Mouse (Mus musculus) heart, adult 9 months (tissue): Measurements from ENCODE around the gene Adamtsl2.

Experiments used
- DNase-seq, 2 experiments: peaks; one replicate each; pipeline ENCODE4 v3.0.0; 2022; ENCODE audit warnings: low spot score in 2 of 2

The Adamtsl2 gene

DNA sequence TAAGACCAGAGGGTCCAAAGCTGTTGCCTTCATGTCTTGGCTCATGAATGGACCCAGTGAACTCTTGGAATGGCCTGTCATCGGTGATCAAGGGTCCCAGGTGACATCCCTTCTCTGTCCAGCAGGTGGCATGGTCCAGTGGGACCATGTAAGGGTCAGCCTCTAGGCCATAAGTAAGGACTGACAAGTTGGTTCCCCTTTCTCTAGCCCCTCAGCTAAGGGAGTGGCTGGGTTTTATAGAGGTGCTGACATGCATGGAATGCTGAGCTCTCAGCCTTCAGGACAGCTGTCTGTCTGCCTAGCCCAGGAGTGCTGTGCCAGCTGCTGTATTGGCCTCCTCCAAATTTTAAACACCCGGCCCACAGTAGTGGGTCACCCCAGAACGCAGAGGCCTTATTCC is 3.7 kb upstream of the Adamtsl2 start:
- peak; percentile 44 to 52 for DNase-seq

DNA sequence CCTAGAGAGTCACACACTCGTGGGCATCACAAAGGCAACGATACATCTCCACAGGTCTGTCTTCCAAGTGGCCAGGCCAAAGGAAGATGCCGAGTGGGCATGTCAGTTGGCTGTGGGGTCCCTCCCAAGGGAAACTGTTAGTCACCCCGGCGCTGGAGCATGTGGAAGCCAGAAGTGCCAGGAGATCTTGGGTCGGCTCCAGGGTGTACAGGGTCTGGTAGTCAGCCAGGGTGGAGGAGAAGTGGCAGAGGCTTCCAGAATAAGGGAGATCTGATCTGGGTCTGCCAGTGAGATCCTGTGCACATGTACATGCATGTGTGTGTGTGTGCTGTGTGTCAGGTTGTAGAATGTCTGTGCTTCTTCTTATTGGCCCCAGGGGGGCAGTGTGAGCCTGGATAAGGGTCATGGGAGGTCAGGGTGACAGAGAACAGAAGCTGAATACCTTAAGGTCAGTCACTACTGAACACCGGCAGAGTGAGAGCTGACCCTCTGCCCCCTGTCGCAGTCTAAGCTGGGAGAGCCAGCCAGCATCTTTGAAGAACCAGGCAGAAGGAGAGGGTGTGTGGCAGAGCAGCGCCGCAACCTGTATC is 1.4 kb upstream of the Adamtsl2 start:
- DNase-seq, result peak in 1 of 2 experiments; percentile 58

DNA sequence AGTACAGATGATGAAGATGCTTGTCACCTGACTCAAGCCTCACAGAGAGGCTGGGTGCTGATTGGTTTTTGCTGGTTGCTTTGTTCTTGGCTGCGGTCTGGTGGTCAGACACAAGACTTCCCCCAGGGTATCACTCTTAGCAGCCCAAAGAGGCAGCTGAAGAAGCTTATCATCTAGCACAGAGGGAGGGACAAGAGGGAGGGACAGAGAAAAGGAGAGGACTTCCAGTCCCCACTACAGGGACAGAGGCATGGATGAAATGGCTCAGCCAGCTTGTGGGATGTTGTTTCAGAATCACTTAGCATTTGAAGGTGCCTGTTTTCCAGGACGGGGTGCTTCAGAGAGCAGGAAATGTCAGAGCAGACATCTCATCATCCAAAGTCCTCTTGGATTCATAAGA is 867 bp upstream of the Adamtsl2 start:
- peak; percentile 35 to 42 for DNase-seq

DNA sequence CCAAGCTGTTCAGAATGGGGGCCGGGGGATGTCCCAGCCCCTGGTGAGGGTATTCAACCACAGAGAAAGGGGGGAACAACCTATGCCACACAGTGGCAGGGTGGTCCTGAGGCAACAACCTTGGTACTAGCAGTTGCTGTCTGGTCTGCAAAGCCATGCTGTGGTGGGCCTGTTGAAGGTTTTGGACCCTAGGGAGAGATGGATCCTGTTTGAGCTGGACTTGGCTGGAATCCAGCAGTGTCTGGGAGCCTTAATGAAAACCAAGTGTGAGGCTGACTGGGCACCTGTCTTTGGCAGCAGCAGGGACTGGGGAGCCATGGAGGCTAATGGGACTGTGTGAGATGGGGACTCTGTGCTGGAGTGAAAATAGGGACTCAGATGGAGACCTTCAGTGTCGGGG is 470 bp downstream of the Adamtsl2 start:
- no peak for DNase-seq

DNA sequence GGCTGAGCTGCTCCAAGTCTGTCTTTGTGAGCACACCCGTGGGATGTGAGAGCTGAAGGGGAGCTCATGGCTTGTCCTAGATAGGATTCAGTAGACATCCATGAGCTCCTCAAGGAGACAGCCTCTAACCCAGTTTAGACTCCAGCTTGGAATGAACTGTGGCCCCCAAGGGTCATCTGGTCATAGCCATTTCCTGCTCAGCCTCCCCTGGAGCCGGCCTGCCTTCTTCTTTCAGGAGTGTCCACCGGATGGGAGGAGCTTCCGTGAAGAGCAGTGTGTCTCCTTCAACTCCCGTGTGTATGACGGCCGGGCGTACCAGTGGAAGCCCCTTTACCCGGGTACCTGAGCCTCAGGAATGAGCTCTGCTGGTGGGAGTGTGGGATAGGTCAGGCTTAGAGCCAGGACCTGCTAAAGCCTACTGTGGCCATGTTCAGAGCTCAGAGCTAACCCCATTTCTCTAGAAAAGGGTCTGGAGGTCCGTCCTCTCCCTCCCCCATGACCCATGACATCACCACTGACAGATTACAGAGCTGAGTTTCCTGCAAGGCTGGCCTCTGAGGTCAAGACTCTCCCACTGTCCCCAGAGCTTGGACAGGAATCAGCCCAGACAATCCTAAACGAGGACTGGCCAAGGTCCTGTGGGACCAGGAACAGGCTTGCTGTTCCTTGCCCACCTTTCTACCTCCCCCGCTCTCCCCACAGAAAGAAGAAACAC is 4.7 kb downstream of the Adamtsl2 start:
- DNase-seq, result peak; percentile 41 to 43

DNA sequence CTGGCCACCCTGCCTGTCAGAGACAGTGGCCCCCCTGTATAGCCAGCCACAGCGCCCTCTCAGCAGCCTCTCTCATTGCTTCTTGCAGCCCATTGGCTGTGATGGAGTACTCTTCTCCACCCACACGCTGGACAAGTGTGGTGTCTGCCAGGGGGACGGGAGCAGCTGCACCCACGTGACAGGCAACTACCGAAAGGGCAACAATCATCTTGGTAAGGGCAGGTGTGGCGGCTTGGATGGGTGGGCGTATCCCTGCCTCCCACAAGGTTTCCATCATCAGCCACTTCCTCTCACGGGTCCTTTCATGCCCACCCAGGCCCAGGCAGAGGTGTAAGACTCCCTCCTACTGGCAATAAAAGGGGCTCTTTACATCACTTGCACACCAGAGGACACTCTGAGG is 5.8 kb downstream of the Adamtsl2 start:
- no peak for DNase-seq

DNA sequence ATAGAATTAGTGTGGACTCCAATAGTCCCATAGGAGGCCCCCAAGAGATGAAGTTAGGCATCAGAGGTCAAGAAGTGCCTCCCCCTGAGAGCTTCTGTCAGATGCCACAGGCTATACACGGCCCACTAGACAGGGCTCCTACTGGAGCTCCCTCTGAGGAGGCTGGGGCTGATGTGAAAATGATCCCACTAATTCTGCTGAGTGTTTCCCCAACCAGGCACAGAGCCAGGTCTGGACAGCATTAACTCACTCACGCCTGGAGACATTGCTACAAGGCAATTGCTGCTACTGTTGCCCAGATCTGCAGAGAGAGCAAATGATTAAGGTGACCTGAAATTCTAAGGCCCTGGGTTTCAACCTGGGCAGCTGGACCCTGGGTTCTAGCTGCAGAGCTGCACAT is 6.6 kb downstream of the Adamtsl2 start:
- no peak for DNase-seq

DNA sequence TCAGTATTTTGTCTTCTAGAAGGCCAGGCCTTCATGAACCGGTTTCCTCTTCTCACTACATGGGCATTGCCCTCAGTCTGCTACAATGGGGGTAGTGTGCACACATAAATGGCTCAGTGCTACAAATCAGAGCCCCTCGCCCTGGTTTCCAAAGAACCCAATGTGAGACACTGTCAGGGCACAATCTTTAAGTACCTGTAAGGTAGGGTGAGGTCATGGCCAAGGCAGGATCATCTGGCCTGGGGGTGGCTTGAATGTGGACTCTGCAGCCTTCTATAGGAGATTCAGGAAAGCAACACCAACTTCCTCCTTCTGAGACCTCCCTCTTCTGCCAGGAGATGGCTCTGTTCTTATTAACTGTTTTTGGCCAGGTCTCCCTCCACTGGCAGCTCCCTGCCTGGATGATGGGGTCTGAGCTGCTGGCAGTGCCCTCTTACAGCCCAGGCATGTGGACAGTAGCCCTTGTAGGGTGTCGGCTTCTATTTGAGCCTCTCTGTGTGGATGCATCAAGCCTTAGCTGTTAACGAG is 7.4 kb downstream of the Adamtsl2 start:
- DNase-seq, result no peak

DNA sequence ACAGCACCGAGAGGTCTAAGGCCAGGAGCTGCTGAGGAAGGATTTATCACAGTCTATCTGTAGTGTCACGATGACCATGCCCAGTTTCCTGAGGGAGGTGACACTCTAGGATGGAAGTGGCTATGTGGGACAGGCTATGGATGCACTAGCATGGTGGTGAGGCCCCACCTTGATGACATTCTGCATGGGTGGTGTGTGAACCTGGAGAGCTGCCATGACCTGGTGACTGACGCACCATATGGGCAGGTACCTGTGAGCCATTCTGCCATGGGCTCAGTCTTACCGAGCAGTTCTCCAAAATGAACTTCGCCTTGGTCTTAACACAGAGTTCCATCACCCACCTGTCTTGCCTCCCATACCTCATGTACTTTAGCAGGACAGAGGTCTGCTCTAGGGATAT is 8.4 kb downstream of the Adamtsl2 start:
- DNase-seq, result no peak

DNA sequence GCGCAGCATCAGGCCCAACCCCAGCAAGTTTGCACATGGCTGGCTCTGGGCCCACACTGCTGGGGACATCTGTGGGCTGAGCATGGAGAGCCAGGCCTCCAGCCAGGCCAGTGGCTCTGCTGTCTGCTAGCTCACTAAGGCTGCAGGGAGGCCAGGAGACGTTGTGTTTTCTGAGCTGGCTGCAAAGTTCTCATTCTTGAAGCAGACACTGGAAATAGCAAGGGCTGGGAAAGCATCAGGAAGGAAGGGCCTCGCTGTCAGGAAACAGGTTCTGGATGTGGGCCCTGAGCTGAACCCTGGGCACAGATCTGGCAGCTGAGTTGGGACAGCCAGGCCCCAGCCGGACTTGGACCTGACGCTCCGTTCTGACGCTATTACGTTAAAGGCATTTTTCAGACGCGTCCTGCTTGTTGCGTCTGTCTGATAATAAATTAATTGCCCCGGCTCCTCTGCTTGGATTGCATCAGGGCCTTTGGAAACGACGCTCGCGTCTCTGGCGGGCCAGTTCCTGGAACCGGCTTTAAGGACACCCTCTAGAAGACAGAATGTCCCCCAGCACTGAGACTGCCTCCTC is 9.0 kb downstream of the Adamtsl2 start:
- peak; percentile 85 to 87 for DNase-seq

DNA sequence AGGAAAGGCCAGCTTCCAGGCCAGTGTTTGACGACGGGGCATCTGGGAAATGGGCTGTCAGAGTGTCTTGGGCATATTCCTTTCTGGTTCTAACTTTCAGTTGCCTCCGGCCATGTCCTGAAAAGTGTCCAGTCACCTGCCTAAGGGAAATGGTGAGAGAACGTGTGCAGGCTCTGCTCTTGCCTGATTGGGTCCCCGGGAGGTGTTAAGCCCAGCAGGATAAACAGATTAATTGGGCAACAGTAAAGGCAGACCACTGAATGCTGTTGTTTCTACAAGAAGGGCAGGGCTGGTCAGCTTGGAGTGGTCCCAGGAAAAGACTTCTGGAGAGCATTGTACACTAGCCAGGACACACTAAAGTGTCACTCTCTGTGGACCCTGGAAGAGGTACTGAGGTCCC is 9.5 kb downstream of the Adamtsl2 start:
- DNase-seq, result peak in 1 of 2 experiments; percentile 21

DNA sequence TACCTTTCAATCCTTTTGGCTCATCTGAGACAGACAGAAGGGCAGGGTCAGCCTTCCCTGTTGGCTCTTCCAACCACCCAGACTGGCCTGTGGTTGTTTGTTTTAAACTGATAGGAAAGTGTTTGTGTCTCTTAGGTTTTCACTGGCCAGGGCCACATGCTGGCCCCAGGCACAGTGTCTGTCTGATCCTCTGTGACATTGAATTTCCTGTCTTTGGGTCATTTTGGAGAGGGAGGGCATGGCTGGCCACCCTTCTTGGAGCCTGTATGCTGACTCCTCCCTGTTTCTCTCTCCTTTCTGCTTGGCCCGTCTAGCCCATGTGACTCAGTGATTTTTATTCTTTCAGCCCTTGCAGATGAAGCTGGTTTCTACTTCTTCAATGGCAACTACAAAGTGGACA is 10.1 kb downstream of the Adamtsl2 start:
- no peak for DNase-seq

DNA sequence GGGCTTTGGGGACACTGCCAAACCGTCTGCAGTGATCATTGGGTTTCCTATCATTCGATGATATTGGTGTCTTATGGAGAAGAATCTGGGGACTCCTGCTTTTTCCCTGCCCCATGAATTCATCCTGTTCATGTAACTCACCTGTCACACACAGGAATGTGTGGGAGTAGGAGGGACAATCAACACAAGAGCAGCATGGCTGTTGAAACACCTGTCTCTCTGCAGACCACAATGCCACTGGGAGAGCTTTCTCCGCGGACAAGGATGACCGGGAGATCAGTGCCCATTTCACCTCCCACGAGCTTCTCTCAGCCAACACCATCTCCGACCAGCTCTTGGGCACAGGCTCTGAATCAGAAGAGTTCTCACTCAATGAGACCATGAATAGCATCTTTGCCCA is 16.0 kb downstream of the Adamtsl2 start:
- no peak for DNase-seq

DNA sequence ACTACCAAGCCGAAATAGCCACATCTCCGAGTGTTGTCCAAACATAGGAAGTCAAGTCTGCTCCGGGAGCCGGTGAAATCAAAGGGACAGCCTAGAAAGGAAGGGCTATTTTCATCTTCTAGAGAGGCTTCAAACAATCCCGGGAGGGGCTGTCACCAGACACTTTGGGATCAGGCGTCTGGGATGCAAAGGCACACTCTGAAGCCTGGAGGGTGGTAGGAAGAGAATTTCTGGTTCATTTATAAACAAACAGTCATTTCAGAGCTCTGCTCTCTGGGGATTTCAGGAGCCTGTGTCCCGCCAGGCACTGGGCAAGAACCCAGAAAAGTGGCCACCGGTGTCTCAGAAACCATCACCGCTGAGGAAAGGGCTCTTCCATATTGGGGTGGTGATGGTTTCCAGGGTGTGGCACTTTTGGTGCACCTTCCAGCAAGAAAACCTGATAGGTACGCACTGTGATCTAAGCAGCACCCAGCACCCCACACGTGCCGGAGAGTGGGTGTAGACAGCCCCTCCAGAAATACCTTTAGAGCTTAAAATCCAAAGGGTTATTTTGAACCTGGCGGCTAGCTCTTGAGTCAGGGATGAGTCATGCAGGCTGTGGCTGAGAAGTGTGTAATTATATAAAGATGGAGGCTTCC is 17.3 kb downstream of the Adamtsl2 start:
- DNase-seq, result no peak

DNA sequence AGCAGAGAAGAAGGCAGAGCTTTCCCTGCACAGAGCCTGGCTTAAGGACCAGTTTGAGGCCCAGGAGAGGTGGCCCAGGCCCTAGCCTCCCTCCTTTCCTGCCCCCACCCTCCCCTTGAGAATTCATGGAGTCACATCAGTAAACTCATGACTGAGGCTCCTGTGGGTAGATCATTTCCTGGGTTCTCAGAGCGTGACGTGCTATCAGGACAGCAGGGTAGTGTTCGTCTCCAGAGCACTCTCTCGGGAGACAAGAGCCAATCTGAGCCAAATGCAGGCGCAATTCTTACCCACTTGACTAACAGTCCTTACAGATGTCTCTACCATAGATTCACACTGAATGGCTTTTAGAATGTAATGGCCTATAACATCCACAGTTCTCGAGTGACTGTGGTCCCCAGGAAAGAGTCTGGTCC is 18.1 kb downstream of the Adamtsl2 start:
- DNase-seq, result peak in 1 of 2 experiments; percentile 40

DNA sequence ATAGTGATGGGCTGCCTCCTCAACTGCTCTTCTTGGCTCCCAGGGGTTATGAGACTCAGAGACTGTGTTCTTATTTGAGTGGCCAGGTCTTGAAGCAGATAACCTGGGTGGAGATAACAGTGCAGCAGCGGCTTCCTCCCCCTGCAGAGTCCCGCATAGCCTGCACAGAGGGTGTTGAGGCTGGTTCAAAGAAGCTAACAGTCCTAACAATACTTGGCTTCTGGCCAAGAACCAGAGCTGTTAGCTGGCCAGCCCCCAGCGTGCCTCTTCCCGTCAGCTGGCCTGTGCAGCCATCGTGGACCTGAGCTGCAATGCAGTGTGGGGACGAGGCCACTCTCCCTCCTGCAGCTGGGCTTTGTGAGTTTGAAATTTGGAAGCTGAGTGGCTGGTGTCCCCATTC is 18.6 kb downstream of the Adamtsl2 start:
- peak; percentile 59 to 66 for DNase-seq

DNA sequence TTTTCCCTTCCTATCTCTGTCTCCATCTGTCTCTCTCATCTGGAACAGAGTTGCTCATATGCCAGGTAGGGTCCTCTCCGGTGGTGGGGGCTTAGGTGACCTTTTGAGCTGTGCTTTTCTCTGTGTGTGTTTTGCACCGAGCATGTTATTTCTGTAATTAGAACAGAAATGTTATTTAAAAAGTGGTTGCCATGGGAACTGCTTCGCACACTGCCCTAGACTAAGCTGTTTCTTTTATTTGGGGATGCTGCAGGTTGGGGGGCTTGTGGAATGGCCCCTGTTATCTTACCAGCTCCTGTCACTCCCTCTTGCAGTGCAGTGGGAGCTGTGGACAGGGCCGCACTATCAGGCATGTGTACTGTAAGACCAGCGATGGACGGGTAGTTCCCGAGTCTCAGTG is 24.4 kb downstream of the Adamtsl2 start:
- DNase-seq, result no peak

DNA sequence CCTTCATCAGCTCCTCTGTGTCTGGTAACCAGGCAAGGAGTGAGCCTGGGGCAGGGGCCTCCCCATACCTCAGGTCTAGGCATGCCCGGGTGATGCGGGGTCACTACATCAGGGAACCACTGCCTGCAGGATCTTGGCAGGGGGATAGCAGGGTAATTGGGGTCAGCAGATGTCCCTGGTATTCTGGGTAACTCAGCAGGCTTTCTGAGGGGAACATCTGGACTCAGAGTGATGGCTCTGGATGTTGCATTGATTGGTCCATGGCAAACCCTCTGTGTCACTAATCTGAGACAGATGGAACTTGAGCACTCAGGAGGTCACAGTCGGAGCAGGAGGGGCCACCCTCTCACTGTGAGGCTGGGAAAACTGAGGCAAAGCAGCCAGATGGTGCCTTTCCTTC is 27.6 kb downstream of the Adamtsl2 start:
- DNase-seq, result no peak

DNA sequence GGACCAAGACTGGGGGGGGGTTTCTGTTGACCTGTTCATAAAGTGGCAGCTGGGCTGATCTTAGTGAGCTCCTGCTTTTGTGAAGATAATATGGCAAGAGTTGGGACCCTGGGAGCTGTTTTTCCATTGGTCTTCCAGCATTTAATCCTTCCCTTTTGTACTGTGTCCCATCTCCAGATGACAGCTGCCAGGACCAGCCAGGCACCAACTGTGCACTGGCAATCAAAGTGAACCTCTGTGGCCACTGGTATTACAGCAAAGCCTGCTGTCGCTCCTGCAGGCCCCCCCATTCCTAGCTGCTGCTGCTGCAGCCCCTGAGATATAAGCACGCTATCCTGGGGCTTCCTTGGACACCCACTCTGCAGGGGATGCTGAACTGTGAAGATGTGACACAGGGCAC is 29.0 kb downstream of the Adamtsl2 start:
- no peak for DNase-seq

DNA sequence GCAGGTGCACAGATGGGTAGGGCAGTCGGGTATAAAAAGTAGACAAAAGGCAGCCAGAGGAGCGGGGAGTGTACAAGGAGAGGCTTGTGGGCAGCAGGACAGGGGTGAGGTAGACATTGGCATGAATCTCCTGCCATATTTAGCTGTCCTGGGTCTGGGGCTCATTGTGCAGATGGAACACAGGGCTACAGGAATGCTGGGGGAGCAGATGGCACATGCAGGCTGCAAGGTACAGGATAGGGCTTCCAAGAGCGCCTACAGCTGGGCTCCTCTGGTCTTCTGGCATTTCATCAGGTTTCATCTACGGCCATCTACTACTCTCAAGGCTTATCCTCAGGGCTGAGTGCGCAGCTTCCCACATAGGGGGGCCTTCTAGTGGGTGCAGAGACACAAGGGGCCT is 29.9 kb downstream of the Adamtsl2 start:
- DNase-seq, result no peak

DNA sequence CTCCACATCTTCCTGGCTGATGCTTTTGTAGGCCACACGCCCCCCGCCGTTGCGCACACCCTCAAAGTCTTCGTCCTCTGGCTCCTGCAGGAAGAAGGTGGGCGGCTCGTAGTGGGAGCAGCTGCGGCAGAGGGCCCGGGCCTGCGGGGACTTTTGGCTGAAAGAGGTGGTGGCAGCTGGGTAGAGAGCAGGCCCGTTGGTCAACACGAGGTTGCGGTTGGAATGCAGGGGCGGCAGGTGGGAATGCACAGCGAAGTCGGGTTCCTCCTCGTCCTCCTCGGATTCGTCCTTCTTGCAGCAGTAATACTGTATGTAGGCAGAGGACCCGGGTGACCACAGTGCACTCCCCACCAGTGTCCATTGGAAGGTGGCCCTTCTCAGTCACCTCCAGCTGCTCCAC is 33.4 kb downstream of the Adamtsl2 start:
- DNase-seq, result no peak

DNA sequence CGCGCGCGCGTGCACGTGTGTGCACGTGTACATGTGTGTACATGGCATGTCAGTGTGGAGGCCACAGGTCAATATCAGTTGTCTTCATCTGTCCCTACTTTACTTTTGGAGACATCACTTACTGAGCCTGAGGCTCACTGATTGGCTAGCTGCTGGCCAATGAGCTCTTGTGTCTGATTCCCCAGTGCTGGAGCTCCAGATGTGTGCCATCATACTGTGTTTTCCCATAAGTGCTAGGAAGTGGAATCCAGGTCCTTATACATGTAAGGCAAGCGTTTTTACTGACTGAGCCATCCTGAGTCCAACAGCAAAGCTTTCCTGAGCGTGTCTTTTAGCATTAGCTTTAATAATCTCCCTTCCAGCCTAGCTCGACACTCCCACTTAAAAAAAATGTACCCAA is 35.0 kb downstream of the Adamtsl2 start:
- no peak for DNase-seq

DNA sequence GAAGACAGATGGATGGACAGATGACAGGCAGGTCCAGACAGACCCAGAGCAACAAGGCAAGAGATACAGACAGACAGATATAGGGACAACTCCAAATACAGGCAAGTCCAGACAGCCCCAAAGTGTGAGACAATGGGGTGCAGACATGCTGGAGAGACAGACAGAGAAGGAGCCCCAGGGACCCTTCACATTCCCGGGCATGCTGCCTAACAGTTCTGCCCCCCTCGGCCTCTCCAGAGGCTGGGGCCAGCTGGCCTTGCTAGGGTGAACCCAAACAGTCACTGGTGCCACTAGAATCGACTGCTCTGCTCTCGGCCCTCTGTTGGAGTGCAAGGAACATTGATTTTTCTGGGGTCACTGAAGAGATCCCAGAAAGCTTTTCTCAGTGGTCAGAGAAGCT is 39.3 kb downstream of the Adamtsl2 start:
- DNase-seq, result no peak
